Mouse (Mus musculus) spleen, adult 2 months (tissue): ENCODE measurements around the gene Prr13.

Experiments used
- CTCF ChIP-seq: fragments of 200-500 bp; IDR thresholded peaks from 2 replicates; pipeline ENCODE4 v1.5.1; 2011; ENCODE audit warnings: mild to moderate bottlenecking, inconsistent platforms; ENCODE audit not compliant: insufficient read depth, insufficient read length, insufficient replicate concordance; ENCODE audit errors: extremely low read depth
- POLR2A ChIP-seq: fragments of 200-500 bp; IDR thresholded peaks from 2 replicates; pipeline ENCODE4 v1.6.1; 2011; ENCODE audit warnings: low read depth, low read length, inconsistent platforms

DNA sequence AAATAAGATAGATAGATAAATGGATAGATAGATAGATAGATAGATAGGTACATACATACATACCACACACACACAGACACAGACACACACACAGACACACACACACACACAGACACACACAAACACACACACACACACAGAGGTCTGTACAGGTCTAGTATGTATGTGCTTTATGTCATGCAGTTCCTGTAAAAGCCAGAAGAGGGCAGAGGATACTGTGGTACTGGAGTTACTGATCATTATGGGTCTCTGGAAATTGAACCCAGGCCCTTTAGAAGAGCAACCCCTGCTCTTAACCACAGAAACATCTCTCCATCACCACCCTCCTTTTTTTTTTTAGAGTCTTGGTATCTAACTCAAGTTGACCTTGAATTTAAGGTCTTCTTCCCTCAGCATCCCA, 4.8 kb downstream of the Prr13 start:
- TF ChIP-seq CTCF (no peak), POLR2A (no peak)
